Mouse (Mus musculus) CD4-positive, CD25-positive, alpha-beta regulatory T cell, adult 2 months (primary cell): ENCODE data around the gene Pard3b.

Experiments used
- DNase-seq: peaks from one replicate; pipeline ENCODE4 v3.0.0-alpha.2; 2012; ENCODE audit warnings: low read depth, low spot score

Gene Pard3b

DNA sequence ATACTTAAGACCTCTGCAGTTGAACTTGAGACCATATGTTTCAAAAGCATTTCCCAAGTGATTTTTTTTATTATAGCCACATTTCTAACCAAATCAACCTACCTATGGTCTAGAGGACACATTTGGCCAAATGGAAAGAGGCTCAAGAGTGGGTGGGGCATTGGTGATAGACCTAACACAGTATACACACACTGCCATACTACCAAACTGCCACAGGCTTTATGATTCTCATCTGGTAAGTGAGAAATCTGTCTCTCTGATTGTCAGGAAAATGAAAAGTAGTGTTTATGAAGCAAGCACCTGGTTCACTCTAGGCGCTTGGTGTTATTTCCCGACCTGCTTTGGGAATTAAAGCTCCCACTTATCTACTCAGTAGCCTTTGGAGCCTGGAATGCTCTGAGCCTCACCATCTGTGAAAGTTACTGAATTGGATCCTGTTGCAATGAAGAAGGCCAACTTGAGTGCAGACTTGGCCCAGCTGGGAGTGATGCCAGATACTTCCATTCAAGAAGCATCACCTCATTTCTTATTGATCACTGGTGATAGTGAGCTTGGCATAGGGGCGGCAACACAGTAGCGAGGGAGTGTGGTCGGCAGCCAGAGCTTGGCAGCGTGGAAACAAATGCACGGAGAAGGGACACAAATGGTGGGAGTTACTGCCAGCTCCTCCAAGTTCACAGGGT, 810.7 kb downstream of the Pard3b start:
- no peak for DNase-seq

DNA sequence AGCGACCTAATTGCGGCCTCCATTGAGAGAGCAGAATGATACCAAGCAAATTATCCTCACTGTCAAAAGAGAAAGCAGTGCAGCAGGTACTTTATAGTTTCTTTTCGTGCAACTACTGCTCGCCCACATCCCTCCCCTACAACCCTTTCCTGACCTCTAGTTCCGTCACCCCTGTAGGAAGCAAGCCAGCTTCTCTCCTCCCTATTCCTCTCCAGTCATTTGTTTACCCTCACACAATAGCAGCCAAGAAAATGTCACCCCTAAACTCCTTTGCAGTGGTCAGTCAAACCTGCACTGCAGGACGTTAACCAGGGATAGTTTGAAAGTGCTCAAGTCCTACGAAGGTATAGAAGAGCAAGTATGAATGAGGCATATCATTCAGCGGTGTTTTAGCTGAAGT, 826.9 kb downstream of the Pard3b start:
- no peak for DNase-seq

DNA sequence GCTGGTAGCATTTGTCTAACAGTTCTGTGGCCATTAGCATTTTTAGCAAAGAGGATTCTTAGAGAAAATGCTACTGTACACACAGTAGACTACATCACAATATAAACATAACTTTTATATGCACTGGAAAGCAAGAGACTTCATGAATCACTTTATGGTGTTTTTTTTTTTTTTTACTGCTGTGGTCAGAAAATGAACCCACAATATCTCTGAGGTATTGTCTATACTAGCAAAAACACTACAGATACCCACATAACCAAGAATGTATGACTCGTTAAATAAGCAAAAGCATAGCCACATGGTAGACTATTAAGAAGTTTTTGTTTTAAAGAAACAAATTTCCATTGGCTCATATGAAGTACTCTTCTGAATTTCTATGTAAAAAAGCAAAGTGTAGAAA, 827.9 kb downstream of the Pard3b start:
- no peak for DNase-seq

DNA sequence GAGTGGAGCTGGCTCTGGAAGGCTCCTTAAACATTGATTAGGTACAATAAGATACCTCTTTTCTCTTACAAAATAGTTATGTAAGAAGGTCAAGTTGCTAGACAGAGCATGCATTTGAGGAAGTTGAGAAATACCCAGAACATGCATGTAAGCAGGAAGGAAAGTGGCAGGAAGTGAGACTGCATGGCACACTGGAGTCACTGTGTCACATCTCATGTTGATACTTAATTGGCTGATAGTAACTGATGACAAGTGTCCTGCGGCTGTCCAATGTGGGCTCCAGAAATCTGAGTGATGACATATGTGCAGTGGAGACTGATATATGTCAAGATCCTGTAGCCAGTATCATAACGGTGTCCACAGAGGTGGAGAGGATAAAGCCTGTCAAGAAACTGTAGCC, 844.4 kb downstream of the Pard3b start:
- peak; percentile 4 for DNase-seq

DNA sequence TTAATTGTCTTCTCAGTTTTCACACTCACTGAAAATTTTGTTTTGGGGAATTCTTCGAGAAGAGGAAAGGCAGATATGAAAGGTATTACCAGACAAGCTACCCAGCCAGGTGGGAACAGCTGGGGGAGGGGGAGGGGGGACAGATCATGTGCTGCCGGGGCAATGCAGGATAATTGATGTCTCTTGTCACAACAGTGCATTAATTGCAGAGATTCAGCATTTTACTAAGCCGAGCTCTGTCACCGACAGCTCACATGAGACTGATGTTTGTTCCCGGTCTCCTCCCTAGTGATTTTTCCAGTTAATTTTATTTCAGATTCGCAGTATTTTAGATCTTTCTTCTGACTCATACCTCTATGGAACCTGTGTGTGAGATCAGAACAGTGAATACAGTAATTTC, 850.2 kb downstream of the Pard3b start:
- DNase-seq, result no peak

DNA sequence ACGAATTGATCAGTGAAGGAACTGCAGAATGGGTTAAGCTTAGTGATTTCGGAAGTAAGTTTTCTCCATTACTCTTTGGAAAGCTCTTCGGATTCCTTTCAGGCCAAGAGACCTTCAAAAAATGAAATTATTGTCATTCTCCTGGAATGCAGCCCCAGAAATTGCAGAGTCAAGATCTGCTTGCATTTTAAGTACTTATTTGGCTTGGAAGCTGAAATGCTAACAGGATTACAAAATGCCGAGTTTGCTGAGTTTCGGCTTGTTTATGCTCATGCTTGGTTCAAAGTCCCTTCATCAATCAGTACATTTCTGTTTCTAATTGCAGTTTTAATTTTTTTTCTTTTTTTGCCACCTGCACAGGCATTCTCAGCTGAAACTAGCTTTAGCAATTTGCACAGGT, 860.5 kb downstream of the Pard3b start:
- no peak for DNase-seq

DNA sequence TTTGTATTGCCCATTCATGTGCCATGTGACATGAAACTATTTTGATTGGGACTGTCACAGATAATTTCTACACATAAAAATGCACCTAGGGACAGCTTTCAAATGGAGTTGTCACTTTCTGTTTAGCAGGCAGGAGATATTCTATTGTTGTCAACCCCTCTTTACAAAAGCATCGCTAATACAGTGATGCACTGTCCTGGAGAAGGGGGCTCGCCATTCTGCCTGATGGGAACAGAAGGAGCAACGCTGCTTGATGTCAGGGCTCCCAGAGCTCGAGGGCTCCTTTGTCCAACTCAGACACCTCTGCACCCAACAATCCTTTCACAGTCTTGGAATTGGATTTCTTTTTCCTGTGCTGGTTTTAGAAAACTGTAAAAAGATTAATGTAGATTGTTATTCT, 871.9 kb downstream of the Pard3b start:
- no peak for DNase-seq

DNA sequence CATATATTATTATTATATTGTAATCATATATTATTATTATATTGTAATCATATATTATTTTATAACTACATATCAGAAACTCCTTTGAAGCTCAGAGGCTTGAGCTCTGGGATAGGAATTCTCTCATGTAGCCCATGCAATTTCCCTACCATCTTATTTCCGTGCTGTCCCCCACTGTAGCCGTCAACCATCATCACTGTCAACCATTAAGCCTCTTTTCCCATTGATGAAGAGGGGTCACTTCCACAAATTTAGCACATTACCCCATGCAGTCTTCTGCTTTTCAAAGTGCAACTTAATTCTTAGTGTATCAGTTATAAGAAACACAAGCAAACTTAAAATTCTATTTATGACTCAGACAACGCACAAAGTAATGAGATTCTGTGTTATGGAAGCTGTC, 873.1 kb downstream of the Pard3b start:
- no peak for DNase-seq

DNA sequence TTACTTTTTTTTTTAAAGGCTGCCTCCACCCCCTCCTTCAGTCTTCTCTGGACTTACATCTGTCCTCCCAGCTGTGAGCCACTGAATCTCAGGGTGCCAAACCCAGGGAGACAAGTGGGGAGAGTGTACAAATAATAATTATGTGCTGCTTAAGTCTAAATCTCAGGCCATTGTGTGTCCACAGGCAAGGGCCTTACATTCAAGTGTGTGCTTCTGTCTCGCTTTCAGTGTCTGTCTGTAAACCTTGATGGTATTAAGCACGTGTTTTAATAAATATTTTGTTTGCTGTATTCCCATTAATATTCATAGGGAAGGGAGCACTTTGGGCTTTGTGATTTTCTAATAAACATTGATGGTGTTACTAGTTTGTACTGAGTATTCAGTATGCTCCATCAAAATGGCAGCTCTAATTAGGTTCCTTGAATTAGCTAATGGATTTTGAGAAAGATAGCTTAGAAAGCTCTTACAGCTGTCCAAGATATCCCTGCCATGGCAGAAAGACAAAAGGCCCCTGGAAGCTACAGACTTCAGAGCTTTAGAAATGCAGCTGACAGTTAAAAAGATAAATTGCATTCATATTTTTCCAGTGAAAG, 880.1 kb downstream of the Pard3b start:
- DNase-seq, result no peak

DNA sequence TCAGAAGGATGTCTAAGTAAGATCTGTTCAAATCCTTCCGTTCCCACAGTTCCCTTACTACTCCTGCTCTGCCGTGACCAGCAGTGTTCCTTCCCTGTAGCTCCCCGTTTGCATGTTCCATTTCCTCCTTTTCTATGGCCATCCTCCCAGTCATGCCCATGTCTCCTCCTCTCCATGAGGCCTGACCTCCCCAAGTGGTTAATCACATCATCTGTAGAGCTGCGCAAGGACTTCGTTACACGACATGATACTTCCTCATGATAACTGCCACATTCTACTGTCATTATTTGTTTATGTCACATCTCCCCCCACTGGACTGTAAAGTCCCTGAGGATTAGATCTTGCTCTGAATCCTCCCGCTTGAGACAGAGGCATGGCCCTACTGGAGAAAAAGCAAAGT, 882.7 kb downstream of the Pard3b start:
- DNase-seq, result no peak

DNA sequence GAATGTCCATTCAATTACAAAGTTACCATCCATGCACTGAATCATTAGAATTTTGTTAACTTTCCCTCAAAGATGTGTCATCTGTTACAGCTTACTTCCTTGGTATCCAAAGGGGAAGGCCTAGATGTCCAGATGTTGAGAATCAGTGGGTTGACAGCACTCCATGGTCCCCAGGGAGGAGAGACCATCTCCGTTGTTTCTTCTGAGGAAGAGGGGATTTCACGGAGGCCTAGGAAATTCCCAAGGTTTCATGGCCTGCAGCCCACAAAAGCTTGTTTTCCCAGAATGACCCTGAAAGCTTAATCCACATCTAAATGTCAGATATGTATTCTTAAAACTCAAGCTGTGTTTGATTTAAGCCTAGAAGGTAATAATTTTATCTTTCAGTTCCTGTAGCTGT, 884.1 kb downstream of the Pard3b start:
- no peak for DNase-seq

DNA sequence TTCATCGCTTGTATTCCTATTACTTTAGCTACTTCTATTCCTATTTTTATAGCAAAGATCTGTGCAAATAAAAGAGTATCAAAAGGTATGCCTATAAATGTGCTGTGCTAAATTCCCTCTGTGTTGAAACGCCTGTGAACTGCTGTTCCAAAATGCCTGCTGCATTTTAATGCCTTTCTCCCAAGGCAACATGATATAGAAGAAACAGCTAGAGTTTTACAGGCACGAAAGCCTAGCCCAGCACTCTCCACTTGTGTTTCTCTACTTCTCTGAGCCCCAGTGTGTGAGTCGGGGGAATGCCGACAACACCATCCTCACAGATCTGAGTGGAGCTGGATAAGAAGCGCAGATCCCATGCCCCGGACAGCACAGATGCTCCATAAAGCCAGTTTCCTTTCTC, 889.2 kb downstream of the Pard3b start:
- no peak for DNase-seq

DNA sequence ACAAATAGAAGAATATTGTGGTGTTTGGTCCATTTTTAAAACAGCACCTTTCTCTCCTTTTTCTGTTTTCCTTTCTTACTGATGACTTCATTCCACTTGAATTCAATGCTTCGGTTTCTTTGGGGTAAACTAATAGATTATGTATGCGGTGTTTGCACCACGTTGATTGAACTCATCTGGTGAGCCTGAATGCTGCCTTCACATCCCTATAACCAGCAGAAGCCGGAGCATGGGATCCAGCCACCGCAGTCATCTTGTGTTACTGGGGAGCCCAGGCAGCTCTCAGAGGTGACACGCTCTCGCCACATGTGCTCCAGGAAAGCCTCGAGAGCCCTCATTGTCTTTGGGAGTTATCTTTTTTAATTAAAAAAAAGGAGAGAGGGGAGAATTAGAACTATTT, 891.3 kb downstream of the Pard3b start:
- DNase-seq, result no peak

DNA sequence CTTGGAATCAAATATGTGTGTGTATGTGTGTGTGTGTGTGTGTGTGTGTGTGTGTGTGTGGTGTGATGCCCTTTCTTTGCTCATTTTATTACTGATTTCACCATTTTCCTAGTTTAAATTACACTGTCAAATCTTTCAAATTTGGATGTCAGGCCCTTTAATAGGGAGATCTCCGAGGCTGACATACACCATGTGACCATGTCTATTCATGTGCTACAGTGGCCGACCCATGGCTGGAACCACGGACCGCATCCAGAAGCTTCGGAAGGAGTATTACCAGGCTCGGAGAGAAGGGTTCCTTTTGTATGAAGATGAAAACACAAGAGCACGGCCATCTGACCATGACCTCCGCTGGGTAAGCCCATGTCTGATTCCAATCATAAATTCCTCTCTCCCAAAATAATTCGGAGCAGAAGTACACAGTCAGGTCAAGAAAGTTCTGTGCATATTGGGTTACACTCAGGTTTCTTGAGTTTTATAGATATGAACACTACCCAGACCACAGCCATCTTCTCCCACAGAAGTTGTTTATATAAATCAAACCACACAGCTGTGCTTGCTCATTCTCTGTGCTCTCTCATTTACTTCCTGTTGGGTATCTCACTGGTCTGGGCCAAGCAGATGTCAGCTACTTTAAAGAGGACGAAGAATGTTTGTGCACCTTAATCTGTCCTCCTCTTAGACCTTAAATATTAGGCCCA, 894.0 kb downstream of the Pard3b start:
- no peak for DNase-seq

DNA sequence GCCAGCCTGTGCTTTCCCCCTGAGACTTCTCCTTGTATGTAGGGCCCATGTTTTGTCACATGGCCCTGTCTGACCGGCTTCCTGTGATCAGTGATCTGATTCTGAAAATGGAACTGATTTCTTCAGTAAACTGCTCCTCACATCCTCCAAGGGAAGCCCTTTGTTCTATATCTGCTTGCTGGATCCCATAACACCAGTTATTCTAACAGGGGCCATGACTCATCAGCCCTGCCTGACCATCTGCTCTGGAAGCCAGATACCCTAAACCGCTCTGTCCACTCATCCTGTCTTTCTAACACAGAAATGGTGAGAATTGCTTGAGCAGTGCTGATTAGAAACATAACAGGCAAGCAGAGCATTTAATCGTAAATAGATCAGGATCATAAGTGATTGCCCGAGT, 910.3 kb downstream of the Pard3b start:
- DNase-seq, result peak; percentile 1

DNA sequence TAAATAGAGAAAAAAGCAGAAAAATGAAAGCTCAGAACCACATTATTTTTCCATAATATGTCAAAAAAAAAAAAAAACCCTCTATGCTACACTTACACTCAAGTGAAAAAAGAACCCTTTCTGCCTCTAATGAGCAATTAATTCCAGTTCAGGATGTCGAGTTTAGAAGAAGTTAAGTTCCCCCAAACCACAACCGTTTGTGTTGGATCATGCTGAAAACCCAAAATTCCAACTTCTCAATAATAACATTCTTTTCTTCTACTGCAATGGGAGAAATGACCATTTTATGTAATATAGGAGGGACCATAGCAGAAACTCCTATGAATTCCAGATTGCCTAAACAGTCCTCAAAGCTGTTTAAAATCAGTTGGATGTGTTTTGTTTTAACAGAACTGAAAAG, 911.9 kb downstream of the Pard3b start:
- no peak for DNase-seq

DNA sequence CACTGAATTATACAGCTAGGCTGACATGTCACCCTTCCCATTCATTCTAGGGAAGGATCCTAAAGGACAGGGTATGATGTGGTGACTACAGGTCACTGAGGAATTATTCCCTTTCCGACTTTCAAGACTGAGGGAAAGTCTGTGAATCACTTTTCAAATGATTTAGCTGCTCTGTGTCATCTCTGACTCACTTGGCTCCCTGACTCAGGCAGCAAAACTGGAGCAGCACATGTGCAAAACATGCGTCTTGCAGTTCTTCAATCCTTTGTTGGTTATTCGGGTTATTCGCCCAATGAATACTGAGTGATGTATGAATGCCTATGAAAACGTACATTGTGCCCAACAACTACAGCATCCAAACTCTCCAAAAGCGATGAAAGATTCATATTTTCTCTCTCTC, 912.9 kb downstream of the Pard3b start:
- no peak for DNase-seq

DNA sequence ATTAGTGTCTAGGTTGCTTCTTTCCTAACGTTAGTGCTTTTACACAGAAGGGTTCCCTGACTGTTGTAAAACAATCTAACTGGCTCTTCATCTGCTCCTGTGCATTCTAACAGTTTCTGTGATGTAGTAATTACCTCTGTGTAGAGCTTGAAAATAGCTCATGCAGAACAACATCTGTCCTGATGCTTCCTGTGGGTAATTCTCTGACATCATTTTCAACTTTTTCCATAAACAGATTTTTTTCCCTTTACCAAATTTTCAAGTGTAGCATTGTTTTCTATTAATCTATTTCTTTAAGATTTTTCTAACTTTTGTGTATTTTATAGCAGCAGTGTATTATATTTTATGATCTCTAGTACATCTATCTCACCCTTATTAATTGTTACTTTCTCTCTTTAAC, 917.2 kb downstream of the Pard3b start:
- DNase-seq, result peak; percentile 2

DNA sequence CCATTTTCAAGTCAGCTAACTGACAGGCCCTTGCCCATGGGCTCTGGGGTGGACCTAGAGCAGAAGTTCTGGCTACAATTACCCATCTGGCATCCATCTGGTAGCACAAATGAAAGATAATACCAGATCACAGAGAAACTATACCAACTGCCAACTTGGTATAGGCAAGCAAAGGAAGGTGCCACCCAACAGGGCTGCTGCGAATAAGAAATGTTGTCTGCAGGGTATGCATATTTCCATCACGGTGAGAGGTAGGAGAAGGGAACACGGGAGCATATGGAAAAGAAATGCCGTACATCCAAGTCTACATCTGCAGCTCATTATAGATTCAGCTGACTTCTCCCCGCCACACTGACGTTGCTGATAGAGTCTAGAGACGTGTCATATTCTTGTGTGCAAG, 924.4 kb downstream of the Pard3b start:
- DNase-seq, result no peak

DNA sequence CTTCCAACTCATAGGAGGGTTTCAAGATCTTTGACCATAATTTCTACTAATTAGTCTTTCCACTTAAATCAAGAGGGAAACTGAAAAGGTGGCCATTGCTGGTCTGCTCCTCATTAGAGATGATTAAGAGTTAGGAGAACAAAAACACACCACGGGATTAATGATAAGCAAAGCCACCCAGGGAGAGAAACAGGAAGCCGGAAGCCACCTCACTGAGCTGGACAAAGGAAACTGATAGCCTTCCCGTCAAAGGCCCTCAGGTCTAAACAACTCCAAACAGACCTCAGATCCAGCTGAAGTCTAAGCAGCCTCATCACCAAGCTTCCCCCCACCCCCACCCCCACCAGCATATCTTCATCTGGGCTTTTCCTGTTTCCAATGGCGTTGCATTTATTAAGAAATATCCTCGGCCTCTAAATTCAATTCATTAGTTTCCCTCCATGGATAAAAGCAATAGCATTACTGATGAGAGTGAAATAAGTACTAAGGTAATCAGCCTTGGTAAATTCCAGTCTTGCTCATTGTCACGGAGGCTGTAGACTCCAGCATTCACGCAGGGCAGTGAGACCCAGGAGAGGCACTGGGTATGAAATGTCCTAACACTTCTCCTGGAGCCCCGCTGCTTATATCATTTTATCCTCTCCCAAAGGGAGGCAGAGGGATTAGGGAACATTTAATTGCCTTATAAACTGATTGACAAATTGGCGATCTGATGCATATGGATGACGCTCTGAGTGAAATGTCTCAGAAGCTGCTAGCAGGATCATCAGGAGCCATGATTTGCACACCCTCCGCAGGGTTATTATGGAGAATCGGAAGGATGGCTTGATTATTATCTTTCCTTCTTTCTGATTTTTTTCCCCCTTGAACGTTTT, 925.9 kb downstream of the Pard3b start:
- no peak for DNase-seq

DNA sequence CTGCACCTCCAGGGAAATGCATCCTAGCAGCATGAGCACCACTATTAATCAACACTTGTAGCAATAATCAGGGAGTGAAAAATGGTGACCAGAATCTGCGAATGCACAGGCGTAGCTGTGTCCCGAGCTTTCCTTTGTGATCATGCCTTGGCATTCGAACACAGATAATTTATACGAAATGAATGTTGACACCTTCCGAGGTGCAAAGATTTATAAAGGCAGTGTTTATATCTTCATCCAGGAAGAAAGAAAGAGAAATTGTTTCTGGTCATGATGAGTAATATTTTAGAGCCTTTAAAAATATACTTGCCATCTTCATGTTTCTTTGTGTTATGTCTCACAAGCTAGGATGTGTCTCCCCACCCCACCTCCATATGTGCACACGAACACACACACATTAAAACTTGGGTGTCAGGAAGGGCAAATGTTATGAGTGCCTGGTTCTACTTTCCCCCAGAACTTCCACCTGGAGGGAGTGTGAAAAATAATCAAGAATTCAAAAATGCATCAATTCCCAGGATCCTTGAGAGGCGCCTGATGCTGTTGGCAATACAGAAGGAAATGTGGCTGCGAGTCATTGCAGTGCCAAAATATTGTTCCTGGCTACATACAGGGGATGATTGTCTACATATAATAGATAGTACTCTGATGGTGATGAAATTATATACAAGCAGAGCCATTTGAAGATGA, 926.6 kb downstream of the Pard3b start:
- DNase-seq, result no peak

DNA sequence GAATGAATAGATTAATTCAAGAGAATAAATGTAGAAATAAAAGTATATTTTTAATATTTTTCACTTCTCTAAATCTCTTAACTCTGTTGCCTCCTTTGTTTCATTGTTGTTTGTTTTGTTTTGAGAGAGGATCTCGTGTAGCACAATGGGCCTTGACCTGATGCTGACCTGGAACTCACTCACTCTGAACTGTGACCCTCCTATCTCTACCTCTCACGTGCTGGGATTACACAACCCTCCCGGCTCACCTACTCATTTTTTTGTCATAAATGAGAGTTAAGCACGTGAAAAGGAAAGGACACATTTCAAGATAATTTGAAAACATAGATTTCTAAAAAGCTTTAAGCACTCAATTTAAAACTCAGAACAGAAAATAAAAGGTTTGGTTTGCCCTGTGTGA, 928.0 kb downstream of the Pard3b start:
- no peak for DNase-seq
